Mouse (Mus musculus) cerebellum, adult 2 months (tissue): ENCODE results near the gene Olfr1413.
A peak's percentile ranks its signal among the peaks of the same experiment; 100 is the strongest.

ENCODE experiments used
- CTCF ChIP-seq: fragments of 200-500 bp; IDR thresholded peaks from 2 replicates; pipeline ENCODE4 v1.5.1; 2011; ENCODE audit warnings: low read depth, mild to moderate bottlenecking, control low read depth, low read length, moderate library complexity, borderline replicate concordance; ENCODE audit not compliant: insufficient read depth
- POLR2A ChIP-seq: fragments of 200-500 bp; IDR thresholded peaks from 2 replicates; pipeline ENCODE4 v1.6.1; 2011; ENCODE audit warnings: low read length, control low read depth, borderline replicate concordance; ENCODE audit not compliant: insufficient read depth

DNA sequence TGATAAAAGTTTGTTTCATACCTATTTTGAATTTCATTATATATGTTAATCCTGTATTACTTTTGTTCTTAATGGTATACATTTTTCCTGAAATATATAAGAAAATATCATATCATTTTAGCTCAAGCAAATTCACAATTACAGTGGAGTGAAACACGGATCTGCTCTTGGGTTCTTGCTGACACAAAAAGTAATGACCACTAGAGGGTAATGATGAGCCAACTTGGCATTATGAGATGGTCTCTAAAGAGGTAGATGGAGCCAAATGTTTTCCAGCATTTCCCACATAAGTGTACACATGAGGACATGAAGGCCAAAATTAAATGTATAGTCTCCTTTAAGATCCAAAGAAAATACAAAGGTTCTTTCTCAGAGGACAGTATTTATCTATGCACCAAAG lies 43.4 kb downstream of the Olfr1413 start:
- no peak for TF ChIP-seq POLR2A
- TF ChIP-seq CTCF, result peak; percentile 27; the same call in 1 of the 2 replicates
